Mouse (Mus musculus): ENCODE measurements around the gene Zfyve9.
"Not testable (repeated sequence)": the region's sequence is repeated elsewhere in the genome, so short reads cannot be mapped to it uniquely, and the experiment has no call there.

Gene Zfyve9

GRCm38 (mm10) chr4:108721245-108721784 is 59.3 kb downstream of the Zfyve9 start:
- no peak for DNase-seq (ENCODE audit: extremely low spot score)

DNA sequence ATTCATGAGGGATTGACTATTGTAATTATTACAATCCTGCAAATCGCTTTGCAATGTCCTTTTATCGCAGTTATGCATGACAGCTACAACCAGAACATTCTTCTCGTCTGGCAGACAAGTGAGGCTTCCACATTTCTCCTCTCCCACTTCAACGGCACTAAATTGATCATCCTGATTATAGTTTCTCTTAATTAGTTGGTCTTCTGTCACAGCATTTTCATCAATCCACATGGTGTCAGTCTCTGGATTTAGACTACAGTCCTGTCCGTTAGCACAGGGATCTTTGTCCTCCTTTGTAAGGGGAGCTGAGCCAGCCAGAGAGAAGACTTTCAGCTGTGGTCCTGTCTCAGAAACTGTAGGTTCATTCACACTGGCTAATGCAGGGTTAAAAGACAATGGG is 61.2 kb downstream of the Zfyve9 start, which contains the start of gene 3110021N24Rik:
Gene 3110021N24Rik, plus strand, starts transcription at position 301 of the 400 bp plus-strand sequence.
- DNase-seq (ENCODE audit: extremely low spot score): no peak

DNA sequence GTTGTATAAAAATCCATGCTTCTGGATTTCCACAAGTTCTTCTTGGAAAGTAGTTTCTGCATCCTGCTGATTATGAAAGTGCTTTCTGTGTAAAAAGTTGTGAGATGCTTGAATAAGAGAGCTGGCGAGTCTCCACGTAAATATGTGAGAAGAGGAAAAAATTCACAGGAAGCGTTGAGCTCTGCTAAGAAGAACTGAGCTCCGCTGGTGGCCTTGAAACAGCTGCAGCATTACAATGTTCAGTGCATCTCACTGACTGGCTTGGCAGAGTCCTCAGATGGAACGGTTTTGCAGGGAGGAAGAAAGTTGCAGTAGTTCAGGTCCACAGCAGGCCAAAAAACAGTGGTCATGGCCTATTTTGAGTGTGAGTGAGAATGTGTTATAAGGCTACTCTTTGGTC is 72.4 kb downstream of the Zfyve9 start:
- DNase-seq (ENCODE audit: extremely low spot score): no peak

DNA sequence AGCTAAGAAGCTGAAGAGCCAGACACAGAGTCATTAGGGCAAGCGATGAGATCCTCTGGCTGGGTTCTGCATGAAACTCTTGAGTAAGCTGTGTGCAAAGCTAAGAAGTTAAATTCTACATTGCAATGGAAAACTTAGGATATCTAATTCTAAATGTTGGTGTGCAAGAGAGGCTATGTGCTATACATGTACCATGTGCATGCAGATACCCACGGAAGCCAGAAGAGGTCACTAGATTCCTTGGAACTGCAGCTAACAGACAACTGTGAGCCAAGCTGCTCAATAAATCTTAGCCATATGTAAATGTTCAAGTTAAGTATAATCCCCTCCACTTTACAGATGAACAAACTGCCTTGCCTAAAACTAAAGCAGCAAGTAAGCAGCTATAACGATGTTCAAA is 83.7 kb downstream of the Zfyve9 start:
- DNase-seq (ENCODE audit: extremely low spot score): peak; percentile 22

- no peak for DNase-seq (ENCODE audit: extremely low spot score)
Measured at GRCm38 (mm10) chr4:108691469-108691868, 89.1 kb downstream of the Zfyve9 start.

DNA sequence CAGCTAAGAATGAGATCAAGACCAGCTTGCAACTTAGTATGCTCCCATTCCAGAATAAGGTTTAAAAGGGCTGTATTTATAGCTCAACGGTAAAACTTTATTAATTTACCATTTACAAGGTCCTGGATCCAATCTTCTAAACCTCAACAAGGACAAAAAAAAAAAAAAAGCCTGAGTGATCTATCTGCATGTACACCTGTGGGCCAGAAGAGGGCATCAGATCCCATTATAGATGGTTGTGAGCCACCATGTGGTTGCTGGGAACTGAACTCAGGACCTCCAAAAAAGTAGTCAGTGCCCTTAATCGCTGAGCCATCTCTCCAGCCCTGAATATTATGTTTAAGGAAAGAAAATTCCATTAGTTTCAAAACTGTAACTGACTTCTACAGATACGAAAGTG is 90.1 kb downstream of the Zfyve9 start:
- no peak for DNase-seq (ENCODE audit: extremely low spot score)

- DNase-seq (ENCODE audit: extremely low spot score): not testable (repeated sequence)
Measured at GRCm38 (mm10) chr4:108687098-108687497, 93.5 kb downstream of the Zfyve9 start.

- DNase-seq (ENCODE audit: extremely low spot score): no peak
Measured at GRCm38 (mm10) chr4:108686156-108686555, 94.4 kb downstream of the Zfyve9 start.

DNA sequence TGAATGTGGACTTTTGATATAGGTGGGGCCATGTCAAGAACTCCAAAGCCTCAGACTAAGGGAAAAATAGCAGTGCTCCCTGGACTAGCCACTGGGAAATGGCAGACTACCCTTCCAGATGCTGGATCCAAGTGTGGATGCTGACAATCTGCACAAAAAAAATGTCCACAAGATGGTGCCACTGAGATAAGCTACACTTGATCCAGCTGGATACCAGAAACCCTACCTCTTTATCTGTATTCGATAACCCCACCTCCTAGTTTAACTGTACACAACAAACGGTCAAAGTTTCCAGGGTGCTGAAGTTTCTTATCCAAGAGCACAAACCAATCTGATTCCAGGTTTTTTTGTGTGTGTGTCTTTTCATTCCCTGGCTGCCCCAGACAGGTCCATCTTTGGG is 116.2 kb downstream of the Zfyve9 start:
- peak; percentile 8 for DNase-seq (ENCODE audit: extremely low spot score)

- no peak for DNase-seq (ENCODE audit: extremely low spot score)
Measured at GRCm38 (mm10) chr4:108638752-108639151, 141.8 kb downstream of the Zfyve9 start.

GRCm38 (mm10) chr4:108637721-108638120 is 142.9 kb downstream of the Zfyve9 start:
- no peak for DNase-seq (ENCODE audit: extremely low spot score)

DNA sequence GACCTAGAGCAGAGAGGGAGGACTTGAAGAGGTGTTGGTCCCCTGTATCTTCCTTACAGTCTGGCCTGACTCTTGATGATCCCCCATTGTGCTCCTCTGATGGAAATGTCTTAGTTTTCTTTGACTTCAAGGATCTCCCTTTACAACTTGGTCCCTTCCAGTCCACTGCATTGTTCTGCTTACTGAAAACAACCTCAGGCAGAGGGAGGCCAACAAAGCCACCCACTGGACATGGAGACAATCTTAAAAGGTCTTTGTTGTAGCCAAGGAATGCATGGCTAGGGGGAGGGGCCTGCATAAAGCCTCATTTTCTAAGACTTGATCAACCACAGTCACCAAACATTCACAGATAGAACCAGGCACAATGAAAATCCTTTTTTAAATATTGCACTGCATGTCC is 145.5 kb downstream of the Zfyve9 start:
- DNase-seq (ENCODE audit: extremely low spot score): no peak

GRCm38 (mm10) chr4:108634696-108635095 is 145.9 kb downstream of the Zfyve9 start:
- no peak for DNase-seq (ENCODE audit: extremely low spot score)

DNA sequence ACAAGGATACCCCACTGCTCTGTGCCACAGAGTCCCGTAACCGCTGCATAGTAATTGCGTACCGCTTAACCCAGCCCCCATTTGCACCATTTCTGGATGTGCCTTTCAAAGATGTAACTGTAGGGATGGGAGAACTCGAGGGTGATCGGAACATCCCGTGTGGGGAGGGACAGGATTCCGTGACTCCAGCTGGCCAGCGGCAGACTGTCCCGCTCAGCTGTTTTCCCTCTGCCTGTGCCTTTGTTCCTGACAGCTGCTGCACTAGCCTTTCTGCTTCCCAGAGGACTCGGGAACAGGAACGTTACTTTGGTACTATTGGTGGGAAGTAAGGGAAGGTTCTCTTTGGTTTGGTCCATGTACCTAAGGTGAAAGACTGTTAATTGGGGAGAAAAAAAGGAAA is 146.9 kb downstream of the Zfyve9 start:
- no peak for DNase-seq (ENCODE audit: extremely low spot score)

DNA sequence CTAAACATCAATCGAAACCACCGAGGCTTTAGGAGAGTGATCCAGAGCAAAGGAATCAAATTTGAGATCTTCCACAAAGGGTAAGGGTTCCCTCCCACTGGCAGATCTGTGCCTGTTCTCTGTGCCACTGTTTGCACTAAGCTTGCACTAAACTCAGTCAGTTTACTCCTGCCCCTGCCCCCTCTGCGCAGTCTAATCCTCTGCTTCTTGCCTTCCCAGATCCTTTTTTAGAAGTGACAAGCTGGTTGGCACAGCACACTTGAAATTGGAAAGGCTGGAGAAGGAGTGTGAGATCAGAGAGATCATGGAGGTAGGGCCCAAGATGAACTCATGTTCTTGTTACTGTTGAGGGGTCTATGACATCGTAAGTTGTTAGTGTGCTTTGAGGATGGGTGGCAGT is 149.0 kb downstream of the Zfyve9 start:
- no peak for DNase-seq (ENCODE audit: extremely low spot score)

GRCm38 (mm10) chr4:108630096-108630495 is 150.5 kb downstream of the Zfyve9 start:
- DNase-seq (ENCODE audit: extremely low spot score): no peak

GRCm38 (mm10) chr4:108629363-108629880 is 151.2 kb downstream of the Zfyve9 start:
- no peak for DNase-seq (ENCODE audit: extremely low spot score)

DNA sequence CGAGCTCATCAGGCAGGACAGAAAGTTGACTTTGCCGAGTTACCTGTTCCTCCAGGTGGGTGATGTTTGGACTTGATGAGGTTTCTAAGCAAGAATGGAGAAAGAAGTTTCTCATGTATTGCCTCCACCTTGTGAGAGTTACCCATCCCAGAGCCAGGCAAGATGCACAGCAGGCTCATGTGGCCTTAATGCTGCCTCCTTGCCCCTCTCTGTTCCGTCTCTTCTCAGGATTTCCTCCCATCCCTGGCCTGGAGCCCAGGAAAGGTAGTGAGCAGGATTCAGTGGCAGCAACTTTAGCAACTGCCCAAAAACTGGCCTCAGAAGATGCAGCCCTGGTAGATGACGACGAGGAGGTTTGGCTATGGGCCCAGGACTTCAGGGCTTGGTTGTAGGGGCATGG is 153.5 kb downstream of the Zfyve9 start:
- DNase-seq (ENCODE audit: extremely low spot score): no peak

DNA sequence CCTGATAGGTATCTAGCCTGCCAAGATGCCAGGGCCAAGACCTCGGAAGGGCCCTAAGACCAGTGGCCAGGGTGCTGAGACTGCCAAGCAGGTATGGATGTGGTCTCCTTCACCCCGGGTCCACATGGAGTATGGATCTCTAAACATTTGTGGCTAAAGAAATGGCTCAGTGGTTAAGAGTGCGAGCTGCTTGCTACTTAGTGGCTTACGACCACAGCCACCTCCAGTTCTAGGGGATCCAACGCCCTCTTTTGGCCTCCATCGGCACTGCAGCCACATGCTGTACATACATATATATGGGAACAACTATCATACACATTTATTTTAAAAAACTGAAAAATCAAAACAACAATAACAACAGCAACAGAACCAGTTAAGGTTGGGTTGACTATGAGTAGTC is 159.1 kb downstream of the Zfyve9 start:
- DNase-seq (ENCODE audit: extremely low spot score): no peak

GRCm38 (mm10) chr4:108620536-108620935 is 160.1 kb downstream of the Zfyve9 start:
- peak; percentile 20 for DNase-seq (ENCODE audit: extremely low spot score)

DNA sequence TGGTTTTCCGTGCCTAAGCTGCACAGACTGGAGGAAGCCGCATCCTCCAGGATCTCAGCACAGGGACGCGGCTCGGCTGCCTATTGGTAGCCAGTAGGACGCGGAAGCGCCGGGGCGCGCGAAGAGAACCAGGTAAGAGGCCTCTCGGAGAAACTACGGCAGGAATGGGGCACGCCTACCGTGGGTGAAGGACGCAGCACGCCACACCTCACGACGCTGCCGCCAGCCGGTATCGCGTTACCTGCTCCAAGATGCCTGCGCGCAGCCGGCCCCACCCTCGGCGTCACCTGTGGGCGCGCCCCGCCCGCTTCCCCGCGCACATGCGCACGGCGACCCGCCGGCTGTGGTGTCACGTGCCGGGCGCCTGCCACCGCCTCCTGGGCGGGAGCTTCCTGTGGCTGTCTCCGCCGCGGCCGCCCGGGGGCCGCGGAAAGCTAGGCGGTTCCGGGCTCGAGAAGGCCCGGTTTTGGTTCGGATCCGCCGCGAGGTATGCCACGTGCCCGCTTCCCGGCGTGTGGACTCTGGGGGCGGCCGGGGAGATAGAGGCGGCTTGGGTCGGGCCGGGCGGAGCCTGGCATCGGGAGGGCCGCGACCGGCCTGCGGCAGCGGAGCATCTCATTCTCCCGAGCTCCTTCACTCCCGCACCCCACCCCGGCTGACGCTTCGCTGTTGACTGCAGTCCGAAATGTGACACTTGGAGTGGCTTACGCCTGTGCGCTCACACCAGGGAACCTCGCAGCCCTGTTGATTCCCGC is 160.8 kb downstream of the Zfyve9 start, which contains the start of gene Cc2d1b:
Gene Cc2d1b, plus strand, starts transcription at position 354 of the 755 bp plus-strand sequence.
- DNase-seq (ENCODE audit: extremely low spot score): peak; percentile 94

DNA sequence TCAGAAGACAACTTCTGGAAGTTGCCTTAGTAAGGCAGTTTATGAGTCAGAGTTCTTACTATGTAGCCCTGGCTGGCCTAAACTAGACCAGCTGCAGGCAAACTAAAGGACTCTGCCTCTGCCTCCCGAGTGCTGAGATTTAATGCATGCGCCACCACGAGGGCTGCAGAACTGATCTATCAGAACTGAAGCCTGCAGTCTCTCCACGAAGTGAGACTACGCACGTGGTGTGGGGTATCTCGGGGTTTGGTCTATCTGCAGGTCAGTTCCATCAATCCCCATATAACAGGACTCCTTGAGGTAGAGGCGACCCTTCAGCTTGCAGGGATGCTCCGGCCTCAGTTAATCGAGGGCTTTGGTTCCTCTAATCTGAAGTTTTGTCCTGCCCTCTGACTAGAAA is 161.4 kb downstream of the Zfyve9 start:
- DNase-seq (ENCODE audit: extremely low spot score): no peak

GRCm38 (mm10) chr4:108618586-108618985 is 162.0 kb downstream of the Zfyve9 start:
- no peak for DNase-seq (ENCODE audit: extremely low spot score)
